Mouse (Mus musculus) limb, embryonic 12.5 days (tissue): ENCODE results near the gene Dab2ip. TPM values are rescaled to one million over a fixed set of nuclear protein-coding genes. Genes with fewer than 3 reads are reported as not detected.

Source experiments
- ATAC-seq: fragments of 200-750 bp; cut with Nextera tagmentation; 2 replicates; pipeline ENCODE4 v1.8.0; 2017; ENCODE audit warnings: low read depth, moderate TSS enrichment; ENCODE audit not compliant: insufficient number of reproducible peaks, insufficient read depth, low FRiP score, low TSS enrichment
- H3K27ac ChIP-seq: fragments of 300-500 bp; sonication (generic); 2 replicates; pipeline ENCODE4 v1.5.1; 2016; ENCODE audit warnings: mild to moderate bottlenecking, moderate library complexity
- H3K27me3 ChIP-seq: fragments of 300-500 bp; sonication (generic); 2 replicates; pipeline ENCODE4 v1.6.1; 2016; ENCODE audit warnings: mild to moderate bottlenecking, moderate library complexity
- H3K36me3 ChIP-seq: fragments of 300-500 bp; sonication (generic); 2 replicates; pipeline ENCODE4 v1.6.1; 2016; ENCODE audit warnings: mild to moderate bottlenecking, moderate library complexity
- H3K4me1 ChIP-seq: fragments of 300-500 bp; sonication (generic); replicated peaks from 2 replicates; pipeline ENCODE4 v1.6.1; 2016
- H3K4me2 ChIP-seq: fragments of 300-500 bp; sonication (generic); 2 replicates; pipeline ENCODE4 v1.6.1; 2016; ENCODE audit warnings: mild to moderate bottlenecking, moderate library complexity
- H3K4me3 ChIP-seq: fragments of 300-500 bp; sonication (generic); replicated peaks from 2 replicates; pipeline ENCODE4 v1.5.1; 2016; ENCODE audit warnings: mild to moderate bottlenecking
- H3K9ac ChIP-seq: fragments of 300-500 bp; sonication (generic); replicated peaks from 2 replicates; pipeline ENCODE4 v1.6.1; 2016; ENCODE audit warnings: mild to moderate bottlenecking, moderate library complexity
- H3K9me3 ChIP-seq: fragments of 300-500 bp; sonication (generic); 2 replicates; pipeline ENCODE4 v1.6.1; 2016; ENCODE audit warnings: mild to moderate bottlenecking, moderate library complexity
- WGBS: fragments of 180-500 bp; shearing (Covaris S2); methylation state at CpG from one replicate; pipeline ENCODE4 v1.1.7; 2016; 5-methylcytosine and 5-hydroxymethylcytosine counted together
- polyA plus RNA-seq: library from polyadenylated mRNA; unstranded; fragments of >200 nt; fragmentation: Nextera tagmentation; extraction: Ambion mirVana; gene quantifications from 2 replicates; pipeline ENCODE4 v1.2.1, GENCODE M21; 2016

Gene Dab2ip
- polyA plus RNA-seq, 1 experiment from 2014 or later: 72.3 TPM

- ATAC-seq: no peak
Measured at GRCm38 (mm10) chr2:35779266-35779665, 221.2 kb downstream of the Dab2ip start.

More at GRCm38 (mm10) chr2:35779266-35779665, 221.2 kb downstream of the Dab2ip start:
- Histone ChIP-seq H3K4me2 (no peak overlapping the region), H3K4me1 (no peaks in the 10 kb centered on the region), H3K9me3 (no peaks in the 10 kb centered on the region), H3K27ac (no peak overlapping the region), H3K27me3 (0 out of 2 replicates have a peak, but pooled peaks cover 3% of the 10 kb centered on the region), H3K4me3 (no peak overlapping the region), H3K36me3 (no peaks in the 10 kb centered on the region), H3K9ac (no peak overlapping the region)
- 89% methylated on average over 5 of the region's 5 CpGs for WGBS

Other genes starting within 250 kb of the Dab2ip start
- 12.2 and 12.7 TPM in 2 replicates for gene Stom, start 221.3 kb upstream of the Dab2ip start, polyA plus RNA-seq
- not detected in 2 replicates for gene 4930568D16Rik, start 190.5 kb upstream of the Dab2ip start, polyA plus RNA-seq
- not detected in 2 replicates for gene 4930402F06Rik, start 161.1 kb upstream of the Dab2ip start, polyA plus RNA-seq
- 7.8 and 8.8 TPM in 2 replicates for gene Ggta1, start 95.0 kb upstream of the Dab2ip start, polyA plus RNA-seq